Mouse (Mus musculus) intestine, postnatal 0 days (tissue): ENCODE results near the gene Apex2. TPM values are rescaled to one million over a fixed set of nuclear protein-coding genes. Genes with fewer than 3 reads are reported as not detected.
A peak's percentile ranks its signal among the peaks of the same experiment; 100 is the strongest.

Source experiments
- ATAC-seq: fragments of 200-750 bp; cut with Nextera tagmentation; 2 replicates; pipeline ENCODE4 v1.8.0; 2017; ENCODE audit warnings: mild to moderate bottlenecking, moderate TSS enrichment, moderate library complexity
- H3K27ac ChIP-seq: fragments of 300-500 bp; sonication (generic); 2 replicates; pipeline ENCODE4 v1.5.1; 2014; ENCODE audit warnings: mild to moderate bottlenecking, low read depth, low read length, moderate library complexity
- H3K27me3 ChIP-seq: fragments of 300-500 bp; sonication (generic); replicated peaks from 2 replicates; pipeline ENCODE4 v1.6.1; 2014; ENCODE audit warnings: low read length, mixed read lengths; ENCODE audit not compliant: control insufficient read depth, insufficient read depth
- H3K36me3 ChIP-seq: fragments of 300-500 bp; sonication (generic); 2 replicates; pipeline ENCODE4 v1.6.1; 2014; ENCODE audit warnings: mild to moderate bottlenecking, moderate library complexity; ENCODE audit not compliant: control insufficient read depth, insufficient read depth
- H3K4me1 ChIP-seq: fragments of 300-500 bp; sonication (generic); replicated peaks from 2 replicates; pipeline ENCODE4 v1.6.1; 2014; ENCODE audit warnings: antibody characterized with exemption, low read length, mixed read lengths; ENCODE audit not compliant: control insufficient read depth, insufficient read depth
- H3K4me2 ChIP-seq: fragments of 300-500 bp; sonication (generic); replicated peaks from 2 replicates; pipeline ENCODE4 v1.6.1; 2014; ENCODE audit warnings: low read depth, mild to moderate bottlenecking, moderate library complexity
- H3K4me3 ChIP-seq: fragments of 300-500 bp; sonication (generic); 2 replicates; pipeline ENCODE4 v1.5.1; 2014; ENCODE audit warnings: low read depth, low read length
- H3K9ac ChIP-seq: fragments of 300-500 bp; sonication (generic); 2 replicates; pipeline ENCODE4 v1.6.1; 2014; ENCODE audit warnings: mild to moderate bottlenecking, low read depth, low read length
- H3K9me3 ChIP-seq: fragments of 300-500 bp; sonication (generic); 2 replicates; pipeline ENCODE4 v1.6.1; 2016; ENCODE audit warnings: mixed run types; ENCODE audit not compliant: control insufficient read depth
- CTCF ChIP-seq: sonication (generic); IDR thresholded peaks from 2 replicates; pipeline ENCODE4 v1.5.1; 2016; ENCODE audit warnings: low read depth, mild to moderate bottlenecking, control low read depth, antibody characterized with exemption, moderate library complexity
- WGBS: fragments of 180-500 bp; shearing (Covaris S2); extraction: QIAGEN DNeasy Blood & Tissue Kit; methylation state at CpG from one replicate; pipeline ENCODE4 v1.1.7; 2014; 5-methylcytosine and 5-hydroxymethylcytosine counted together
- polyA plus RNA-seq: library from polyadenylated mRNA; unstranded; fragments of >200 nt; fragmentation: Nextera tagmentation; extraction: Ambion mirVana; gene quantifications from 2 replicates; pipeline ENCODE4 v1.2.1, GENCODE M21; 2015

Apex2 gene
- polyA plus RNA-seq, 1 experiment from 2014 or later: 5.2 TPM

DNA sequence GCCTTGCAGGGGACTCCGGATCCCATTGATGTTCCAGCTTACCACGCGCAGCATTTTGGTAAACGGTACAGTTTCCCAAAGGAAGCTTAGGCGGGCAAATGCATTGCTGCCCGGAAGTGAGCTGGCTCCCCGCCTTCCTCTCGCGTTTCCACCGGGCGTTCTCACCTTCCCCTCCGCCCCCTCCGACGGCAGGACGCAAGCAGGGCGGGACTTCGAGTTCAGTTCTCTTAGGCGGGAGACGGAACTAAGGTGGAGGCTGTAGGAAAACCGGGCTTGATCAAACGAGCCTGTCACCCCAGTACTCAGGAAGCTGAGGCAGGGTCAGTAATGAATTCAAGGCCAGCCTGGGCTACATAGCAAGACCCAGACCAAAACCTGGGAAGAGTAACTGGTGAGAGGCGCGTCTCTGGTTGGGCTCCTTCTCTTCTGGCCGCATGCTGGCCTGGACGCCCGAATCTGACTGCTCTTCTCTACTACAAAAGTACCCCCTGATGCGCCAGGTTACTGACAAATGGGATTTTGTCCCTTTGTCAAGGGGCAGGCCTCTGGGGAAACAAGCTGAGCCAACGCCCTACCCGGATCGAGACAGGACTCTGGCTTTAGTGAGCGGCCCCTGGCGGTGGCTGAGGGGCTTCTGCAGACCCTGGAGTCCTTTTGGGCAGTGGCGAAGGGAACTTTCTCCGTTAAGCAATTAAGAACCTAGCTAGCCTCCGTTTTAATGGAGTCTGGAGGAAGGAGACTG lies 1.5 kb downstream of the Apex2 start, which contains the start of gene Pfkfb1:
Pfkfb1 (plus strand) TSS at position 207 of the 742 bp plus-strand sequence.
- peak within 1 kb of the TSS; percentile 37 for H3K9ac ChIP-seq
- peak; percentile 68 for TF ChIP-seq CTCF
- peak within 1 kb of the TSS; percentile 68 for H3K27ac ChIP-seq
- WGBS: 23% methylated on average over 35 of the region's 35 CpGs
- ATAC-seq: peak; percentile 90
- peak within 1 kb of the TSS; percentile 66 for H3K4me2 ChIP-seq
- H3K4me1 ChIP-seq: no peaks in the 10 kb centered on the region
- no peaks in the 10 kb centered on the region for H3K27me3 ChIP-seq
- H3K36me3 ChIP-seq: no peaks in the 10 kb centered on the region
- H3K9me3 ChIP-seq: no peaks in the 10 kb centered on the region
- peak within 1 kb of the TSS; percentile 49 for H3K4me3 ChIP-seq

DNA sequence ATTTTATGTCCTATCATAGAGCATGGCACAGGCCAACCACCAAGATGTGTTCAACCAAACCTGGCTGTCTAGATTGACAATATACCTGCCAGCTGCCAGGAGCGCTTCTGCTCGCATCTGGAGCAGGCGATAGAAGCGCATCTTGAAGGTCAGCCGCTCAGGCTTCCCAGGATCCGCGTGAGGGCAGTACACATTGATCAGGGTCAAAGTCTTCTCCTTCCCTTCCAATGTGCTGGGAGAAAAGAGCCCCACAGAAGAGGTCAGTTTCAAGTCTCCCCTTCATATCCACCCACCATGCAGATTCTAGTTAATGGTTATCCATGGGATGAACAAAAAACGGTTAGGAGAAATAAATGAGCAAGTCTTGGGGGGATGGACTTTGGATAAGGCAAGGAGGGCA lies 4.6 kb downstream of the Apex2 start:
- no peak for ATAC-seq
- Histone ChIP-seq H3K36me3 (peaks cover 6% of the 10 kb centered on the region; the same call in 1 of the 2 replicates), H3K9me3 (no peaks in the 10 kb centered on the region), H3K4me1 (no peaks in the 10 kb centered on the region), H3K27me3 (no peaks in the 10 kb centered on the region), H3K4me3 (no peak overlapping the region), H3K27ac (no peak overlapping the region), H3K9ac (no peak overlapping the region), H3K4me2 (no peak overlapping the region)
- TF ChIP-seq CTCF: no peak
- WGBS: 81% methylated on average over 8 of the region's 8 CpGs

DNA sequence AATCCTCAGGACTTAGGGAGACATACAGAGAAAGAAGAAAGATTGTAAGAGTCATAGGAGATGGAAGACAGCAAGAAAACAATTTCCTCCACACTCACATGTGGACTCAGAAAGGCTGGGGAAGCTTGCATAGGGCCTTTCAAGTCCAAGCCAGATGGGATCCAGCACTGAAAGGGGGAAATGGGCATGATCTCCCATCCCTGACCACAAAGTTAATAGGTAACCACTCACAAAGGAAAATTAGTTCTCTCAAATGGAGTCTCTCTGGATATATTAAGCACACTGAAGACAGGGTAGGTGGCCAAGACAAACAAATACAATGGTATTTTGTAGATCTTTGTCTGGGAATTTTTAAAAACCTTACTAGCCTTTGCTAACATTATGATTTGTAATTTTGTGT lies 7.7 kb downstream of the Apex2 start:
- H3K4me1 ChIP-seq: no peaks in the 10 kb centered on the region
- H3K9me3 ChIP-seq: no peaks in the 10 kb centered on the region
- peaks cover 6% of the 10 kb centered on the region; the same call in 1 of the 2 replicates for H3K36me3 ChIP-seq
- H3K4me2 ChIP-seq: no peak overlapping the region
- no peak for ATAC-seq
- TF ChIP-seq CTCF: no peak
- no peak overlapping the region for H3K27ac ChIP-seq
- H3K4me3 ChIP-seq: no peak overlapping the region
- no peaks in the 10 kb centered on the region for H3K27me3 ChIP-seq
- H3K9ac ChIP-seq: no peak overlapping the region

- ATAC-seq: no peak
- H3K9ac ChIP-seq: no peak overlapping the region
- TF ChIP-seq CTCF: no peak
- no peak overlapping the region for H3K4me2 ChIP-seq
- no peak overlapping the region for H3K4me3 ChIP-seq
- no peaks in the 10 kb centered on the region for H3K36me3 ChIP-seq
- H3K27ac ChIP-seq: no peak overlapping the region
- H3K27me3 ChIP-seq: no peaks in the 10 kb centered on the region
- H3K9me3 ChIP-seq: no peaks in the 10 kb centered on the region
- no peaks in the 10 kb centered on the region for H3K4me1 ChIP-seq
- WGBS: 88% methylated on average over 12 of the region's 12 CpGs
Observed at GRCm38 (mm10) chrX:150564644-150565357, 24.9 kb downstream of the Apex2 start.

- no peak overlapping the region for H3K27ac ChIP-seq
- no peak for ATAC-seq
- H3K4me2 ChIP-seq: no peak overlapping the region
- H3K36me3 ChIP-seq: no peaks in the 10 kb centered on the region
- WGBS: 75% methylated on average over 3 of the region's 3 CpGs
- no peaks in the 10 kb centered on the region for H3K27me3 ChIP-seq
- no peak for TF ChIP-seq CTCF
- no peaks in the 10 kb centered on the region for H3K9me3 ChIP-seq
- no peak overlapping the region for H3K4me3 ChIP-seq
- H3K9ac ChIP-seq: no peak overlapping the region
- no peaks in the 10 kb centered on the region for H3K4me1 ChIP-seq
Observed at GRCm38 (mm10) chrX:150554032-150554431, 35.6 kb downstream of the Apex2 start.

DNA sequence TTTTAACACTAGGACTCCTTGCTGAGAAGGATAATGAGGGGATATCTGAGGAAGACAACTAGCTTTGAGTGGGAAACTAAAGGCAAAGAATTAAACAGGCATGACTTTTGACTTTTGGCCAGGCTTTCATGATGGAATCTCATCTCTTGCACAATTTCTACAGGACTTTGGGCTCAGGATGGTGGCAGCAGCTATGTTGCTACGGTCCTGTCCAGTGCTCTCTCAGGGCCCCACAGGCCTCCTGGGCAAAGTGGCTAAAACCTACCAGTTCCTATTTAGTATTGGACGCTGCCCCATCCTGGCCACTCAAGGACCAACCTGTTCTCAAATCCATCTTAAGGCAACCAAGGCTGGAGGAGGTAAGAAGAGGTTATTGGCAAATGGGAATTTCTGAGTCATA lies 37.7 kb downstream of the Apex2 start:
- WGBS: 79% methylated on average over 2 of the region's 2 CpGs
- Histone ChIP-seq H3K27ac (no peak overlapping the region), H3K9me3 (no peaks in the 10 kb centered on the region), H3K27me3 (no peaks in the 10 kb centered on the region), H3K4me3 (no peak overlapping the region), H3K9ac (no peak overlapping the region), H3K36me3 (no peaks in the 10 kb centered on the region), H3K4me2 (no peak overlapping the region), H3K4me1 (no peaks in the 10 kb centered on the region)
- no peak for ATAC-seq
- TF ChIP-seq CTCF: no peak
